ENCODE assay signal across 9 mouse cellular contexts in the genomic region with DNA sequence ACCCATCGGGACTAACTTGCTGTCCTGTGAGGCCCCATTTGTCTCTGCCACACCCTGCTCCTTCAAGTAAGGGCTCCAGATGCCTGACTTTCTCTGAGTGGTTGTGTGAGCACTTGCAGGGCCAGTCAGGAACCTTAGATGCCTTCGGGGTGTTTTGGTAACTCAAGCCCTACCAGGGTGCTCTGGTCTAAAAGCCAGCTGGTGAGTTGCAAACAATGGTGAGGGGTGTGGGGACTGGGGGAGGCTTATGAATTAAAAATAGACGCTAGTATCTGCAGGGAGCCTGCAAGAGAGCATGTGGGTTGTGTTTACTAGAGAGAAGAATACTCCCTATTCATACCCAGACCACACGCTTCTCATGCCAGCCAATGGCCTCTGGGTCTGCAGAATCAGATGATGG. TPM values are rescaled to one million over a fixed set of nuclear protein-coding genes. Genes with fewer than 3 reads are reported as not detected.
A peak's percentile ranks its signal among the peaks of the same experiment; 100 is the strongest.
DNase-seq lines count a peak whose midpoint lies in the region; ATAC-seq and TF ChIP-seq lines count a peak whose summit lies in the region.
"Had no signal": no experiment of that assay in that cellular context is flagged by ENCODE, and none has a peak within 500 bp of the region (broad histone marks: within the 10 kb centered on the region; RNA-seq: fewer than 3 reads in every experiment).

No protein-coding gene starts in this region.

- H3K9ac ChIP-seq in lung, embryonic 14.5 days: no peak overlapping the region
- H3K9ac ChIP-seq in heart, embryonic 16.5 days (ENCODE audit: low read length): peak overlapping the region; percentile 18; the same call in 1 of the 2 replicates
- no peak overlapping the region for H3K9ac ChIP-seq in midbrain, embryonic 11.5 days (ENCODE audit: low read length)
- H3K9ac ChIP-seq: hindbrain, embryonic 15.5 days had no signal

- peaks cover 43% of the 10 kb centered on the region for H3K36me3 ChIP-seq in lung, embryonic 14.5 days (ENCODE audit: insufficient read depth)
- peaks cover 6% of the 10 kb centered on the region for H3K36me3 ChIP-seq in heart, embryonic 16.5 days (ENCODE audit: control insufficient read depth, insufficient read depth)
- H3K36me3 ChIP-seq in midbrain, embryonic 11.5 days (ENCODE audit: control insufficient read depth, insufficient read depth, low read length): peaks cover 3% of the 10 kb centered on the region

- peak; percentile 25 for DNase-seq in embryo, embryonic 10 days (ENCODE audit: low spot score)
- no peak for DNase-seq in embryo, embryonic 10.5 days (ENCODE audit: low spot score)
- DNase-seq in lung, embryonic 14.5 days: no peak
- no peak for DNase-seq in lung, postnatal 14 days
- peak; percentile 79 for DNase-seq in midbrain, embryonic 11.5 days (ENCODE audit: low spot score, missing footprints)
- no peak for DNase-seq in natural killer cell, adult 2 months (ENCODE audit: low spot score in 2 of 2)

- no peaks in the 10 kb centered on the region for H3K9me3 ChIP-seq in lung, embryonic 14.5 days (ENCODE audit: low read depth, low read length)
- H3K9me3 ChIP-seq in heart, embryonic 16.5 days (replicated peaks; ENCODE audit: control insufficient read depth, low read length): no peaks in the 10 kb centered on the region
- no peaks in the 10 kb centered on the region for H3K9me3 ChIP-seq in midbrain, embryonic 11.5 days (ENCODE audit: control insufficient read depth, low read length)
- H3K9me3 ChIP-seq: hindbrain, embryonic 15.5 days had no signal

- peaks cover 24% of the 10 kb centered on the region for H3K4me1 ChIP-seq in lung, embryonic 14.5 days (ENCODE audit: insufficient read depth)
- H3K4me1 ChIP-seq in heart, embryonic 16.5 days (ENCODE audit: control insufficient read depth, insufficient read depth, low read length): peaks cover 67% of the 10 kb centered on the region
- H3K4me1 ChIP-seq in midbrain, embryonic 11.5 days (ENCODE audit: control insufficient read depth, insufficient read depth, low read length): peaks cover 25% of the 10 kb centered on the region

- H3K27me3 ChIP-seq in lung, embryonic 14.5 days (ENCODE audit: insufficient read depth, low read length): no peaks in the 10 kb centered on the region
- H3K27me3 ChIP-seq in heart, embryonic 16.5 days (ENCODE audit: control insufficient read depth, insufficient read depth, low read length): no peaks in the 10 kb centered on the region
- no peaks in the 10 kb centered on the region for H3K27me3 ChIP-seq in midbrain, embryonic 11.5 days (ENCODE audit: control insufficient read depth, insufficient read depth, low read length)
- H3K27me3 ChIP-seq: hindbrain, embryonic 15.5 days had no signal

- TF ChIP-seq CTCF in lung, embryonic 14.5 days (IDR thresholded peaks at IDR 0.05; ENCODE audit: low read depth): no peak

- H3K4me3 ChIP-seq in lung, embryonic 14.5 days (ENCODE audit: low read depth, low read length): no peak overlapping the region
- no peak overlapping the region for H3K4me3 ChIP-seq in heart, embryonic 16.5 days (ENCODE audit: low read length)
- no peak overlapping the region for H3K4me3 ChIP-seq in midbrain, embryonic 11.5 days (ENCODE audit: low read depth, low read length)
- H3K4me3 ChIP-seq: hindbrain, embryonic 15.5 days had no signal

- H3K4me2 ChIP-seq in lung, embryonic 14.5 days: no peak overlapping the region
- peak overlapping the region; percentile 20 for H3K4me2 ChIP-seq in heart, embryonic 16.5 days (ENCODE audit: low read depth, low read length)
- H3K4me2 ChIP-seq in midbrain, embryonic 11.5 days: no peak overlapping the region
- H3K4me2 ChIP-seq: hindbrain, embryonic 15.5 days had no signal

- 41% methylated on average over 4 of the region's 4 CpGs for WGBS in lung, embryonic 14.5 days
- WGBS in heart, embryonic 16.5 days: 16% methylated on average over 4 of the region's 4 CpGs
- 60% methylated on average over 4 of the region's 4 CpGs for WGBS in midbrain, embryonic 11.5 days

- ATAC-seq in lung, embryonic 14.5 days (ENCODE audit: insufficient read depth): no peak
- ATAC-seq in heart, embryonic 16.5 days (replicated peaks; ENCODE audit: extremely low read depth, insufficient read depth, low FRiP score): 0 out of 2 replicates have a peak, but pooled peaks have one; percentile 33
- ATAC-seq in midbrain, embryonic 11.5 days (ENCODE audit: low FRiP score): no peak
- no peak for ATAC-seq in inflammation-experienced regulatory T-cells, adult 6 months

- peak overlapping the region; percentile 69; the same call in 1 of the 2 replicates for H3K27ac ChIP-seq in lung, embryonic 14.5 days (ENCODE audit: low read depth)
- peak overlapping the region; percentile 65 for H3K27ac ChIP-seq in heart, embryonic 16.5 days (ENCODE audit: low read length)
- H3K27ac ChIP-seq in midbrain, embryonic 11.5 days (ENCODE audit: low read depth, low read length): no peak overlapping the region
- H3K27ac ChIP-seq: hindbrain, embryonic 15.5 days had no signal

RNA-seq across cellular contexts. Expression of gene Tmcc2, which starts 15.8 kb away (rescaled TPM):
- 8.2 and 10.3 TPM in 2 replicates for polyA plus RNA-seq in lung, embryonic 14.5 days (2014; fragmentation: Nextera tagmentation; extraction: Ambion mirVana)
- polyA plus RNA-seq in heart, embryonic 16.5 days (2015; fragmentation: Nextera tagmentation; extraction: Ambion mirVana): 10.6 and 11.1 TPM in 2 replicates
- polyA plus RNA-seq in midbrain, embryonic 11.5 days (2014; fragmentation: Nextera tagmentation; extraction: Ambion mirVana): 8.9 and 11.1 TPM in 2 replicates
- 1 to 10 TPM in 2 of 3 experiments, under 1 TPM in 1; 0.39 to 1.2 (median 1.2) TPM for polyA plus RNA-seq in inflammation-experienced regulatory T-cells, adult 6 months (2017; shearing (Covaris generic))

RNA-seq across cellular contexts. Expression of gene Dstyk, which starts 42.1 kb away (rescaled TPM):
- 16.0 and 18.4 TPM in 2 replicates for polyA plus RNA-seq in lung, embryonic 14.5 days (2014; fragmentation: Nextera tagmentation; extraction: Ambion mirVana)
- polyA plus RNA-seq in heart, embryonic 16.5 days (2015; fragmentation: Nextera tagmentation; extraction: Ambion mirVana): 9.1 and 10.5 TPM in 2 replicates
- polyA plus RNA-seq in midbrain, embryonic 11.5 days (2014; fragmentation: Nextera tagmentation; extraction: Ambion mirVana): 11.6 and 13.0 TPM in 2 replicates
- 1 to 10 TPM; 1.7 to 9.0 (median 5.9) TPM for polyA plus RNA-seq in inflammation-experienced regulatory T-cells, adult 6 months (2017; shearing (Covaris generic))

RNA-seq across cellular contexts. Expression of gene Nuak2, which starts 59.3 kb away (rescaled TPM):
- polyA plus RNA-seq in lung, embryonic 14.5 days (2014; fragmentation: Nextera tagmentation; extraction: Ambion mirVana): 13.5 and 15.4 TPM in 2 replicates
- 3.4 and 4.3 TPM in 2 replicates for polyA plus RNA-seq in heart, embryonic 16.5 days (2015; fragmentation: Nextera tagmentation; extraction: Ambion mirVana)
- polyA plus RNA-seq in midbrain, embryonic 11.5 days (2014; fragmentation: Nextera tagmentation; extraction: Ambion mirVana): 100 and 105 TPM in 2 replicates
- polyA plus RNA-seq in inflammation-experienced regulatory T-cells, adult 6 months (2017; shearing (Covaris generic)): 1 to 10 TPM; 2.2 to 3.0 (median 2.6) TPM

Comparison
In these comparisons a context has a peak if more than half of its experiments do, and no peak if none do; other contexts are left out.
1. DNase-seq: peak in embryo, embryonic 10 days (single experiment) and midbrain, embryonic 11.5 days (single experiment); none in embryo, embryonic 10.5 days (single experiment), lung, embryonic 14.5 days (single experiment), lung, postnatal 14 days (single experiment) and natural killer cell, adult 2 months (0 of 2).